Mouse (Mus musculus) heart, postnatal 14 days (tissue): ENCODE results near the gene Gm49395. TPM values are rescaled to one million over a fixed set of nuclear protein-coding genes. Genes with fewer than 3 reads are reported as not detected.
A peak's percentile ranks its signal among the peaks of the same experiment; 100 is the strongest.

Experiments used
- DNase-seq, 2 experiments: peaks; one replicate each; pipeline ENCODE4 v3.0.0; 2021 to 2022
- intact Hi-C: fragments of 180-260 bp; cut with DNase I; formaldehyde crosslinking; loops from one replicate; pipeline ENCODE4 v1.15.1; 2025
- total RNA-seq, 2 experiments: library from RNA; stranded (reverse); gene quantifications; 2 replicates each; pipeline ENCODE4 v1.2.3; 2021

Gm49395 gene
- total RNA-seq, 2 experiments from 2014 or later: 10.7 to 14.7 TPM

DNA sequence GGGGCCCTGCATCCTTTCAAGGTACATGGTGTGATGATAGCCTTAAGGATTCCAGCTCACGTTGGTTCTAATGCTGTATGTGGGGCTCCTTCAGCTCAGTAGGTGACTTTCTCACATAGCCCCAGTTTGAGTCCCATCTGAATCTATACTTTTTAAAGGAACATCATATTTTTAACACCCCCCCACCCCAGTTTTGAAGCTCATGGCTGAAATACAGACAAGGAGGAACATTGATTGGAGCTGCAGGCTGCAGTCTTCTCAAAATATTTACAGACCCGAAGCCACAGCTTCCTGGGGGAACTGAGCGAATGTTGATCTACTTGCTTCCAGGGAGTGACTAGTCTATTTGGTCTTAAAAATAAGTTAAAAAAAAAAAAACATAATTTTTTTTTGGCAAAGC lies 98.9 kb downstream of the Gm49395 start:
- intact Hi-C loops: loop anchor here (5.0 kb wide), 1 partner anchor 99 kb away; the partner anchor contains the start of genes Gm49395 and Itga1
- DNase-seq: no peak

DNA sequence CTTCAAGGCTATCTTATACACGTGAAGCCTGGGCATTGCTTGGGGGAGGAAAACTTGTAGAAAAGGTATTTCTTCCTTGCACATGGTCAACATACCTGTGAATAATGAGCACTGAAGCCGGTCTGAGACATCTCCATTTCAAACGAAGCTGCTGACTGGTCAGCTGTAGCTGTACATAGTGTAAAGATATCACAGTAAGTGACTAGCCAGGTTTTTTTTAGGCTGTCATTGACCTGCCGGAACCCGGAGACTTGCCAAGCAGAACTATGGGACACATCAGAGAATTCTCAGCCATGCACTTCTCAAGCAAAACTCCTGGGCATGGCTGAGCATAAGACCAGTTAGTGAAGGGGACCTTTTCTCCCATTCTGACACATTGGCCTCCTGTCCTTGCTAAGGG lies 99.6 kb downstream of the Gm49395 start:
- no peak for DNase-seq
- intact Hi-C loops: loop anchor here (5.0 kb wide), 1 partner anchor 100 kb away; the partner anchor contains the start of genes Gm49395 and Itga1

DNA sequence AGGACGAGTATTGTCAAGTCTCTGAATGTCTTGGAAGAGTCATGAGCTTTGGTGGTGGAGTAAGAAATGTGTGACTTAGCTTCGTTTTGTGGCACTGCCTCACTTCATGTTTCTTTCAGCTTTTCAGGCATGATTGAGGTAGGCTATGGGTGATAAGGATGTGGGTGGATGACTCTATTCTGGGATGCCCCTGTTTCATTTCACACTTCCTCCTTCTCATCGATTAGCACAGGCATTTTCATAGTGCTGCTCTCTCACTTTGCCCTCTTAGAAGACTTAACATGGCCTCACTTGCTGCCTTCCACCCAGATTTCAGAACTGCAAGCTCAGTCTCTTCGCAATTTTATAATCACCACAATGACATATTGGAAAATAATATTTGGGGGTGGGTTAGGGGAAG lies 102.1 kb downstream of the Gm49395 start:
- intact Hi-C loops: loop anchor here (10.0 kb wide), 1 partner anchor 1715 kb away; no protein-coding TSS in a partner anchor
- no peak for DNase-seq

DNA sequence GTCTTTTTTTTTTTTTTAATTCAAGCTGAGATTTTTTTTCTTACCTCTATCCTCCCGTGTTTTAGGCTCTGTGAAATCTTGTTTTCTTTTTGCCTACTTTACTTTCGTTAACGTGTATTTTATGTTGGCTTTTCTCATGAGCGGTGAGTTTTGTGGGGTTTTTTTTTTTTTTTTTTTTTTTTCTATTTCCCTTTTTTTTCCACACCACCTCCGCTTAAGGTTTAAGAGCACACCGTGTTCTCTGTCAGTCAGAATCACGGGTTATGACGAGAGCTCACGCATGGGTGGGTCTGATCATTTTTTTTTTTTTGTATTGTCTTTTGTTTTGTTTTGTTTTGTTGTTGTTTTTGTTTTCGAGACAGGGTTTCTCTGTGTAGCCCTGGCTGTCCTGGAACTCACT lies 103.6 kb downstream of the Gm49395 start:
- no peak for DNase-seq
- intact Hi-C loops: loop anchor here (10.0 kb wide), 1 partner anchor 1717 kb away; no protein-coding TSS in a partner anchor

DNA sequence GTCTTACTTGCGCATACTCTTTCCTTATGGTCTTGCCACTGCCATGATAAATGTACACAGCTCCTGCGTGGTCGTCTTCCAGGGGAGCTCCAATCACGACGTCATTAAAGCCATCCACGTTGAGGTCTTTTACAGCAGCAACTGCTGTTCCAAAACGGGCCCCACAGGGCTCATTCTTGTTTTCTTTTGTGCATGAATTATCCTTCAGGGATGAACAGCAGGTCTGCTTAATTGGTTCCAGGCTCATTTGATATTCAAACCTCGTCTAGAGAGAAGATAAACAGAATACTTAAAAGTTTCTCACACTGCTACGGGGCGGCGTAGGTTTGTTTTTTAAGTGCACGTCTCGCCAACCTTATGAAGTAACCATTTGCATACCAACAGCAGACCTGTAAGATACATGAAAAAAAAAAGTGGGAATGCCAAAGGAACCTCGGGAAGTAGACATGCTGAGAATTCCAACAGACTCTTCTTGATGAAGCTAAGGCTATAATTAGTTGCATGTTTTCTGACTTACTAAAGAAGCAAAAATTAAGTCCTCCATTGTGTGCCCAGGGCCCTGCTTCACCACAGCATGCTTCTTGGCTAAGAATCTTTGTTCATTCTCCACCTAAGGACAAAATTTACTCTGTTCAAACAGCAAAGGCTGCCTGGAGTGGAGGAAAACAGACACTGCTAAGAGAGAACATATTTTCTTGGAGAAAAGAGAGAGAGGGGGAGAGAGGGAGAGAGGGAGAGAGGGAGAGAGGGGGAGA lies 109.3 kb downstream of the Gm49395 start:
- no peak for DNase-seq
- intact Hi-C loops: loop anchor here (10.0 kb wide), 1 partner anchor 1722 kb away; no protein-coding TSS in a partner anchor

DNA sequence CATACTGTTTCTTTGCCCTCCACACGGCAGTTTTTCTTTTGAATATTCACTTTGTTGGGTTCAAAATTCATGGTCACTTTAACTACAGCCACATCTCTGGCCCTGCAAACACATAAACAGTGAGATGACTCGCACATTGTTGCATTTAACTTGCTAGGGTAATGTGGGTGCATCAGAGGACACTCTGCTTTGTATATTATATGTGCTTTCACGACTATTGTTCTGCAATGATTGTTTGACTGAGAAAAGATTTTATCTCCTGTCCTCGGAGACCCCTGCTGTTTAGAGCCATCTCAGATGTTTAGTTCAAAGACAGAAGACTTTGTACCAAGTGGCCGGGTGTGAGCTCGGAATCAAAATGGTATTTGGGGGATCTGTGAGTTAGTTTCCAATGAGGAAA lies 114.1 kb downstream of the Gm49395 start:
- intact Hi-C loops: loop anchor here (2.0 kb wide), 1 partner anchor 113 kb away; the partner anchor contains the start of genes Gm49395 and Itga1
- DNase-seq: no peak

DNA sequence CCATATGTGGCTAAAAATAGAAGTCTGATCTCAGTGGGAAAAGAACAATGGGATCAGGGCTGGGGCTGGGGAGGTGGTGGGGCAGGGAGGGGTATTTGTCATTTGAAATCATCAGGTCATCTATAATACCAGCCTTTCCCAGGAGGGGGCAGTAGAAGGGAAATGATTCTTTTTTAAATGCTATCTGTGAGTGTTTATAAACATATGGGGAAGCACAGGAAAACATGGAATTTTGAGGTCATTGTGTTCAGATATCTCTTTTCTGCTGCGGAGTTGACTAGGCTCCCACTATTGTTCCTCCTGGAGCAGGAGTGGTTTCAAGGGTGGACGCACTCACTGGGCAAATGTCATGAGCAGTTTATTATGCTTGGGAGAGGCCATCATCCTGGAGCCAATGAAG lies 114.6 kb downstream of the Gm49395 start:
- intact Hi-C loops: no loop called here
- DNase-seq: peak; percentile 53 to 78

Other genes with a start within 250 kb of the Gm49395 start
- gene Itga2, start 169.8 kb downstream of the Gm49395 start, total RNA-seq: 1 to 10 TPM; 1.5 to 2.4 TPM
- 10 to 100 TPM; 18.6 to 19.3 TPM for gene Pelo, start 11.7 kb downstream of the Gm49395 start, total RNA-seq
- 10 to 100 TPM; 63.3 to 64.1 TPM for gene Itga1, start within 50 bp of the Gm49395 start, total RNA-seq